Comparison of ENCODE assay signal across 9 mouse cellular contexts in the genomic region with DNA sequence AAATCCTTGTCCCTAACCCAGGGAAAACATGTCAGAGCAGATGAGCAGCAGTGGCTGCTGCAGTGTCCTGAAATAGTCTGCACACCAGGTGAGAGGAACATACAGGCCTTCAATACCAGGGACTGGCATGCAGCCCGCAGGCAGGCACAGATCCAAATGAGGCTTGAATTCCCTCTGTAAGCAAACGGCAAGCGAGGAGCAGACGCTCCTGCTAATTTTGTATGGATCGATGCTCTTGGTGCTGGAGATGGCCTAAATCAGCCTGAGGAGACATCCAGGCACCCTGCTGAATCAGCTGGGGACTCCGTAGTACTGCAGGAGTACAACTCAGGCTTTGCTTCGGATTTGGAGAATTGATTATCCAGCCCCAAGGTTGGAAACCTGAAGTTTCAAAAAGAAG.
DNase-seq lines count a peak whose midpoint lies in the region; ATAC-seq and TF ChIP-seq lines count a peak whose summit lies in the region.
"Had no signal": no experiment of that assay in that cellular context is flagged by ENCODE, and none has a peak within 500 bp of the region (broad histone marks: within the 10 kb centered on the region; RNA-seq: fewer than 3 reads in every experiment).

No protein-coding gene starts in this region.

- no peak overlapping the region for H3K4me2 ChIP-seq in kidney, embryonic 14.5 days (replicated peaks; ENCODE audit: low read depth, low read length)
- H3K4me2 ChIP-seq in liver, postnatal 0 days (ENCODE audit: low read depth, low read length) = no peak overlapping the region
- H3K4me2 ChIP-seq: limb, embryonic 15.5 days had no signal

- no peak for TF ChIP-seq EP300 in liver, postnatal 0 days (IDR thresholded peaks at IDR 0.05; ENCODE audit: low read depth)

- peak; percentile 26 for DNase-seq in kidney, adult 11 months
- DNase-seq in cerebellum, adult 11-12 months = peak; percentile 88
- DNase-seq in gastrocnemius, adult 2 months = peak; percentile 79
- peak; percentile 5 to 17 for DNase-seq in left cerebral cortex, postnatal 36 days (ENCODE audit: low spot score in 2 of 2)
- DNase-seq in spleen, adult 18-20 months = no peak
- no peak for DNase-seq in testis, postnatal 10 days (ENCODE audit: low spot score)
- DNase-seq in liver, postnatal 0 days = no peak

- H3K9me3 ChIP-seq in kidney, embryonic 14.5 days (ENCODE audit: control insufficient read depth, low read length) = no peaks in the 10 kb centered on the region
- no peaks in the 10 kb centered on the region for H3K9me3 ChIP-seq in liver, postnatal 0 days (ENCODE audit: low read length)
- H3K9me3 ChIP-seq: limb, embryonic 15.5 days had no signal

- TF ChIP-seq CTCF in gastrocnemius, adult 2 months (IDR thresholded peaks at IDR 0.05) = no peak
- no peak for TF ChIP-seq CTCF in liver, postnatal 0 days (IDR thresholded peaks at IDR 0.05; ENCODE audit: low read depth)

- H3K27ac ChIP-seq in kidney, embryonic 14.5 days (ENCODE audit: low read depth, low read length) = no peak overlapping the region
- H3K27ac ChIP-seq in gastrocnemius, adult 2 months = no peak overlapping the region
- no peak overlapping the region for H3K27ac ChIP-seq in liver, postnatal 0 days (ENCODE audit: low read depth)
- H3K27ac ChIP-seq: limb, embryonic 15.5 days had no signal

- no peak for ATAC-seq in kidney, embryonic 14.5 days (ENCODE audit: low FRiP score, low TSS enrichment)
- ATAC-seq in liver, postnatal 0 days = no peak

- no peaks in the 10 kb centered on the region for H3K27me3 ChIP-seq in kidney, embryonic 14.5 days (ENCODE audit: control insufficient read depth, insufficient read depth, low read length)
- no peaks in the 10 kb centered on the region for H3K27me3 ChIP-seq in liver, postnatal 0 days (ENCODE audit: insufficient read depth, low read length)
- H3K27me3 ChIP-seq: limb, embryonic 15.5 days had no signal

- intact Hi-C loops in gastrocnemius, adult 2 months (cut with DNase I) = no loop called here
- intact Hi-C loops in left cerebral cortex, postnatal 36 days (cut with DNase I) = no loop called here

- no peaks in the 10 kb centered on the region for H3K36me3 ChIP-seq in kidney, embryonic 14.5 days (ENCODE audit: control insufficient read depth, insufficient read depth, low read length)
- no peaks in the 10 kb centered on the region for H3K36me3 ChIP-seq in liver, postnatal 0 days (replicated peaks; ENCODE audit: insufficient read depth, low read length)
- H3K36me3 ChIP-seq: limb, embryonic 15.5 days had no signal

- 72% methylated on average over 7 of the region's 7 CpGs for WGBS in kidney, embryonic 14.5 days
- WGBS in liver, postnatal 0 days (ENCODE audit: insufficient replicate concordance) = 82% methylated on average over 7 of the region's 7 CpGs

- no peaks in the 10 kb centered on the region for H3K4me1 ChIP-seq in kidney, embryonic 14.5 days (ENCODE audit: control insufficient read depth, insufficient read depth, low read length)
- no peaks in the 10 kb centered on the region for H3K4me1 ChIP-seq in liver, postnatal 0 days (ENCODE audit: insufficient read depth)
- H3K4me1 ChIP-seq: limb, embryonic 15.5 days had no signal

- H3K4me3 ChIP-seq in kidney, embryonic 14.5 days (ENCODE audit: low read length) = no peak overlapping the region
- H3K4me3 ChIP-seq in gastrocnemius, adult 2 months = no peak overlapping the region
- H3K4me3 ChIP-seq in liver, postnatal 0 days (ENCODE audit: low read depth, low read length) = no peak overlapping the region
- H3K4me3 ChIP-seq: limb, embryonic 15.5 days had no signal

- no peak overlapping the region for H3K9ac ChIP-seq in kidney, embryonic 14.5 days (ENCODE audit: low read depth, low read length)
- H3K9ac ChIP-seq in liver, postnatal 0 days (replicated peaks) = no peak overlapping the region
- H3K9ac ChIP-seq: limb, embryonic 15.5 days had no signal

Comparison
In these comparisons a context has a peak if more than half of its experiments do, and no peak if none do; other contexts are left out.
1. DNase-seq: peak in kidney, adult 11 months (single experiment), cerebellum, adult 11-12 months (single experiment), gastrocnemius, adult 2 months (single experiment) and left cerebral cortex, postnatal 36 days (2 of 2); none in spleen, adult 18-20 months (0 of 2), testis, postnatal 10 days (single experiment) and liver, postnatal 0 days (single experiment).